Mouse (Mus musculus): ENCODE results near the gene Gm10282.
A peak's percentile ranks its signal among the peaks of the same experiment; 100 is the strongest.

Gene Gm10282

DNA sequence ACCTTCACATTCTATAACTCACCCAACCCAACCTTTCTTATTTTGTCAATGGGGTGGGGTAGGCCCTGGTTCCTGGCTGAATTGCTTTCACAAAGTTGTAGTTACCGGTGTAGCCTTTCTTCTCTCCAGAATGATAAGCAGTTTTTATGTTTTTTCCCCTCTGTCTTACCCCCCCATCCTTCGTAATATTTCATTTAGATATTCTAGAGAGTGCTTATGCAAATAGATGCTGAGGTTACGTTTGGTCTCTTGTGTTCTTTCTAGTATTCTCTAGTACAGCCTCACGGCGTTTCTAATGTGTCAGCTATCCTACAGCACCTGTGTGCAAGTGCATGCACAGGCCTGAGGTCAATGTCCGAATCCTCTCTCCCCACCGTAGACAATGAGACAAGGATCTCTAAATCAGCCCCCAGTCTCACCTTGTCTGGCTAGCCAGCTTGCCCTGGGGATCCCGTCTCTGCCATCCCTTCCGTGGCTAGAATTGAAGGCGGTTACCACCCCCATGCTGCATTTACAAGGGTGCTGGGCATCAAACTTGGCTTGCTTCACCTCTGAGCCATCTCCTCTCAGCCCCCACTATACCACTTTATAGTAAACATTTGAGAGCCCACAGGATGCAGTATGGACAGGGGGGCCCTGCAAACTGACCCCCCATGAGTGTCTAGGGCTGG is 19.1 kb upstream of the Gm10282 start:
- peak; percentile 47 for DNase-seq (ENCODE audit: low read depth, low spot score)

GRCm38 (mm10) chr8:72323131-72323725 is 18.2 kb upstream of the Gm10282 start:
- no peak for DNase-seq (ENCODE audit: low read depth, low spot score)

DNA sequence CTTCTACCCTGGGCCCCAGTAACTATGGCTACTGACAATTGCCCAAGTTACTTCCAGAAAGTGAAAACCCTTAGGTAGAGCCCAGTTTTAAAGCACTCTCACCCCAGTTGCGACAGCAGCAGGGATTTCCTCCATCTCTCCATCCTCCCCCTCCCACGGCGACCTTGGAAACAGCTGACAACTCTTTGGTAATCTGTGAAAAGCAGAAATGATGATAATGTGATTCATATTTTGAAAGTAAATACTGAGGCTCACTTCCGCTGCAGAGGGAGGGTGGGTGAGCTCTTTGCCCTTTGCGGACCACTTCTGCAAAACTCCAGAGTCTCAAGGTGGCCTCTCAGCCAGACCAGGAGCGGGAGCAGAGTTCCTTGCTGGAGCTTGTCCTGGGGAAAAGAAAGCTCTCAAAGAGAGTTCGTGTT is 17.4 kb upstream of the Gm10282 start:
- no peak for DNase-seq (ENCODE audit: low read depth, low spot score)

DNA sequence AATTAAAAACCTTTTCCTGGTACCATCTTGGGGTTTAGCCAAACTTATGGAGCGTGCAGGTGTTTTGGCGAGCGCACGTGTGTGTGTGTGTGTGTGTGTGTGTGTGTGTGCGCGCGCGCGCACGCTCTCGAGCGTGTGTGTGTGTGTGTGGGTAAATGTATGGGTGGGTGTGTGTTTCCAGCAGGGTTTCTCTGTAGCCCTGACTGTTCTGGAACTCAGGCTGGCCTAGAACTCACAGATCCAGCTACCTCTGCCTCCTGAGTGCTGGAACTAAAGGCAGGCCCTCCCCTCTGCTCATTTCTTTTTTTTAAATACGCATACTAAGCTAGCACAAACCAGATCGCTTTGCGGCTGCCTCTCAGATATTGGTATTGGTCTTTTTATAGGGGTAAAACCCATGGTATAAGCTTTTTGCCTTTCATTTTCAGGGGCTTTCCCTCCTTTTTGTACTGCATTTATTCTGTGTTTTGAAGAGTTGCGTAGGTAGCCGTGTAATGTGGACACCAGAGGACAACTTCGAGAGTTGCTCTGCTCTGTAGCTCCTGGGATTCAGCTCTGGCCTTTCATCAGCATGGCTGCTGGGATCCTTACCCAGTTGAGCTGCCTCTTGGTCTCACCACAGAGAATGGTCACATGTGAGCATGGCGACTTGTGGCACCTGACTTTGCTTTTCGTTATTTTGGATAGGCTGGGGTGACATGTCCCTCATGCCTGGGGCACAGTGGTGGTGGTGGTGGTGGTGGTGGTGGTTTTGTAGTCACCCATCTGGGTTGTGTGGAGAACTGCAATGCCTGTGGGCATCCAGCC is 16.8 kb upstream of the Gm10282 start:
- peak; percentile 75 for DNase-seq (ENCODE audit: low read depth, low spot score)

DNA sequence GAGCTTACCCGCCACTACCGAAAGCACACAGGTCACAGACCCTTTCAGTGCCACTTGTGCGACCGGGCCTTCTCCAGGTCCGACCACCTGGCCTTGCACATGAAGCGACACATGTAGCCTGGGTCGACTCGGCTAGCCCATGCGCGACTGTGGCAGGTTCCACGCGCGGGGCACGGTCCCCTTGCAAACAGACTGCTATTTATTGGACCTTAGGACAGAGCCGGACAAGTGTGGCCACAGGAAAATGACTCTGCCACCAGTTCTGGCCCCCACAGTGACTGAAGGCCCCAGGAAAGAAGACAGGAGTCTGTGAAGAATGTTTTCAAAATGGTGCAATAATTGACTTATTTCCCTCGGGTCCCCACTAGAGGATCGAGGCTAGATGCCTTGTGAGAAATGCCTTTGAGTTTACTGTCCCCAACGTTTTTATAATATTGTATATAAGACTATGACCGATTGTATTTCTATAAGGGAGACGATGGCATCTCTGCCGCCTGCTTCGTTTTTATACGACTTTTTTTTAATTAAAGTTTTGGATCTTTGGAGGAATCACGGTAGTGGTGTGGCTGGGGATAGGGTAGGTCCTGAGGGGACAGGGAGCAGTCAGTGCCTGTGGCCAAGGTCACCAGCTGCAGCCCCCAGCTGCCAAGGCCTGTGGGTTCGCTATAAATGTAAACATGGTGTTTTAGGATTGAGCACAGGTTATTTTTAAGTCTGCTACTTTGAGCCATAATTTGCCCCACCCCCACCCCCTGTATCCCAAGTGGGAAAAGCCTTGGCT is 15.9 kb upstream of the Gm10282 start:
- DNase-seq (ENCODE audit: low read depth, low spot score), result peak; percentile 64

DNA sequence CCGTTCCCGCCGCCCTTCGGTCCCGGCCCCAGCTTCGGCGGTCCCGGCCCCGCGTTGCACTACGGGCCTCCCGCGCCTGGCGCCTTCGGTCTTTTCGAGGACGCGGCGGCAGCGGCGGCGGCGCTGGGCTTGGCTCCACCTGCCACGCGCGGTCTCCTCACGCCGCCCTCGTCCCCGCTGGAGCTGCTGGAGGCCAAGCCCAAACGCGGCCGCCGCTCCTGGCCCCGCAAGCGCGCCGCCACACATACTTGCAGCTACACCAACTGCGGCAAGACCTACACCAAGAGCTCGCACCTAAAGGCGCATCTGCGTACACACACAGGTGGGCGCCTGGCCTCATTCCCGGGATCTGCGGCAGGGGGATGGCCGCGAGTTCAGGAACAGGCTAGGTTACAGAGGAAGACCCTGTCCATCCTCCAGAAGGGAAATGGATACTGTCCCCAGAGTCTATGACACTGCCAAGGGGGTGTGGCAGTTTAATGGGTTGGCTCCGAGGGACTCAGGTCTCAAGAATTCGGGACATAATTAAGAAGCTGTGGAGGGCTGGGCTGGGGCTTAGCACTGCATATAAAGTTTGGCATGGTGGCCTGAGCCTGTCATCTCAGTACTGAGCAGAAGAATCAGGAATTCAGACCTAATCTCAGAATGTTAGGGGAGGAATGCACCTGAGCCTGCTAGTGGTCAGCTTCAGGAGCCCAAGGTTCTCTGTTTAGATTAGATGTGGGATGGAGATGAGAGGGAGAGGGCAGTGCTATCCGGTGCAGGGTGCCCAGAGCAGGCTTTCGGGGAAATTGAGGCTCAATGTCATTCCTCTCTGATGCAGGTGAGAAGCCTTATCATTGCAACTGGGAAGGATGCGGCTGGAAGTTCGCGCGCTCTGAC is 15.1 kb upstream of the Gm10282 start:
- DNase-seq (ENCODE audit: low read depth, low spot score), result peak; percentile 74

- DNase-seq (ENCODE audit: low read depth, low spot score), result no peak
Observed at GRCm38 (mm10) chr8:72319397-72319796, 14.3 kb upstream of the Gm10282 start.

GRCm38 (mm10) chr8:72318801-72319322 is 13.8 kb upstream of the Gm10282 start, which contains the start of gene Klf2:
TSS of gene Klf2 (plus strand) at chr8:72319033.
- peak; percentile 99 for DNase-seq (ENCODE audit: low read depth, low spot score)

GRCm38 (mm10) chr8:72317741-72318301 is 12.8 kb upstream of the Gm10282 start:
- peak; percentile 56 for DNase-seq (ENCODE audit: low read depth, low spot score)

- no peak for DNase-seq (ENCODE audit: low read depth, low spot score)
Observed at GRCm38 (mm10) chr8:72316053-72316695, 11.1 kb upstream of the Gm10282 start.

- DNase-seq (ENCODE audit: low read depth, low spot score), result no peak
Observed at GRCm38 (mm10) chr8:72312926-72313518, 8.0 kb upstream of the Gm10282 start.

DNA sequence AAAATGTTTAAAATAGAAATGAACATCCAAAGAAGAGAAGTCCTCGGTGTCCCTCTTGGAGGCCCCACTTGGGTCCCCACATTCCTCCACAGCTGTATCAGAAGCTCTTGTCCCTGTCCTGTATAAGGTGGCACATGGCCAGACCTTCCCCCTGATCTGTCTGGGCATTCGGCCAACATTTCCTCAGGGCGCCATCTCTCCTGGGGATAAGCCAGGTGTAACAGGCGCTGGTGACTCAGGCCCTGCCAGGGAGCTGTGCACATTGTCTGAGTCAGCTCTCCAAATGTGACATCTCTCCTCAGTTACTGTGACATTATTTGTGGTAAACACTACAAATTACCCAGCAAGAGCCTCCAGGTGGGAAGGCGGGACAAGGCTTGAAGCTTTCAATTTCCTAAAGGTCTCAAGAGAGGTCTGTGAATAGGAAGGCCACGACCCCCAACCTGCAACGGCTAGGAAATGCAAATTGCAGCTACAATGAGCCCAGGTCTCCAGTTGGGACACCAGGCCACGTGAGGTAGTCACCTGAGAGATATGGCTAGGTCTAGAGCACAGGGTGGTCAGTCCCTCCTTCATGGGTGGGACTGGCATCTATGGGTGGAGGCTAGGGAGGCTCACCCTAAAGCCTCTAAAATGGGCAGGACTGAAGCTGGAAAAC is 5.9 kb upstream of the Gm10282 start:
- no peak for DNase-seq (ENCODE audit: low read depth, low spot score)

- no peak for DNase-seq (ENCODE audit: low read depth, low spot score)
Observed at GRCm38 (mm10) chr8:72308276-72308675, 3.2 kb upstream of the Gm10282 start.

GRCm38 (mm10) chr8:72306913-72307312 is 1.9 kb upstream of the Gm10282 start:
- DNase-seq (ENCODE audit: low read depth, low spot score), result no peak

GRCm38 (mm10) chr8:72303633-72304032 is 1.4 kb downstream of the Gm10282 start:
- DNase-seq (ENCODE audit: low read depth, low spot score), result peak; percentile 58

DNA sequence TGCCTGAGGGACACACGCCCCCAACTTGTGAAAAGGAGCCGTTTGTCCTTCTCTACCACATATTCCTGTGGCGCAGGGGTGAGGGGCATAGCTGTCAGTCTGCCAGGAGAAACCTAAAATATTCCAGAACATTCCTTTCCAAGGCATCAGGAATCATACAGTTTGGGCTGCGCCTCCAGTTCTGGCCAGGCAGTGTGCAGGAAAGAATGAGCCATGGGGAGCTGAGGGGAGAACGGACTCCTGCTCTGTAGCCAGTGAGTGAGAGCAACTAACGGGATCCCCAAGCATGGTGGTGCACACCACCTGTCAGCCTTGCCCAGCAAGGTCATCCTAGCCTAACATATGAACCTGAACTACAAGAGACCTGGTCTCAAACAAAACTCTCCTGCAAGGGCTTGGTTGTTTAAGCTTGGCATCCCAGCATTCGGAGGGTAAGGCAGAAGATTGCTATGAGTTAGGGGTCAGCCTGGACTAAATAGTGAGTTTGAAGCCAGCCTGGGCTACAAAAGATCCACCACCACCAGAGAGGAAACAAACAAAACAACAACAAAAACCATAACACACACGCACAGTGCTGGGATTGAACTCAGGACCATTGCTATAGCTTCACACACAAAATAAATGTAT is 2.0 kb downstream of the Gm10282 start:
- no peak for DNase-seq (ENCODE audit: low read depth, low spot score)

- DNase-seq (ENCODE audit: low read depth, low spot score), result no peak
Observed at GRCm38 (mm10) chr8:72301497-72301896, 3.6 kb downstream of the Gm10282 start.

DNA sequence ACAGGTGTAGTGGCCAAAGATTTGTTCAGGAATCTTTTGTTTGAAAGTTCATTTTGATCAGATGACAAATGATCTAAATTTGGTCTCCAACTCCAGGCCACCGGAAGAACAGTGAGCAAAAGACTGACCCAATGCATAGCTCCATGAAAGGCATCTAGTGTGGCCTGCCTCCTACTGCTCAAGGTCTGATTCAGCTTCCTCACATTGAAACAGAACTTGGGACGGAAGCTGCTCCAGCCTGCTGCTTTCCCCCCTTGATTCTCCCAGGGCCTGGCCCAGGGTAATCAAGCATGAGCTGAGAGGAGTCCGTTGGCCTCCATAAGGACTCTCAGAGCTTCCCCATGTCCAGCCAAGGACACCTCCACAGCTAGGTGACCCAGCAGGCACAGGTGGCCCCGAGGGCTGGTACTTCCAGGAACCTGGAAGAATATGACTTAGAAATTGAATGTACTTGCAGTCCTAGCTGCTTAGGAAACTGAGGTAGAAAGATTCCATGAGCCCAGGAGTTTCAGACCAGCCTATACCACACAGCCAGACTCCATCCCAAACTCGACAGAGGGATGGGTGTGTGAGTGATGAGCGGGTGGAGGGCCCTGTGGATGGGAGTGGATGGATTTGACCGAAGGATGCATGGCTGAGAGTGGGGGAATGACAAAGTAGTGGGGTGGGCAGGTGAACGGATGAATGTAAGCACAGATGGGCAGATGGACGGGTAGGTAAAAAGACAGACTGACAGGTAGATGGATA is 4.2 kb downstream of the Gm10282 start:
- DNase-seq (ENCODE audit: low read depth, low spot score), result no peak
